Mouse (Mus musculus) adrenal gland, postnatal 25 days (tissue): Measurements from ENCODE around the gene Gm49395. TPM values are rescaled to one million over a fixed set of nuclear protein-coding genes. Genes with fewer than 3 reads are reported as not detected.

Experiments
- DNase-seq: peaks from one replicate; pipeline ENCODE4 v3.0.0; 2021; ENCODE audit warnings: mixed read lengths
- long read RNA-seq: library from polyadenylated mRNA; stranded (forward); transcript quantifications from one replicate; pipeline ENCODE4 v2.0.0, GENCODE M21; 2021
- total RNA-seq: library from RNA; stranded (reverse); gene quantifications from 2 replicates; pipeline ENCODE4 v1.2.3, GENCODE M21; 2021

Gene Gm49395
- 3.4 and 7.3 TPM in 2 replicates for total RNA-seq
- long read RNA-seq, partial matches to known transcripts: 0 of 5 reads
- long read RNA-seq, other reads (novel, unspliced or antisense): 2 of 5 reads

- DNase-seq: peak; percentile 77
These were observed at the start of gene Gm49395, which contains the start of gene Itga1 for GRCm38 (mm10) chr13:115101355-115102191. Gm49395 (minus strand) TSS chr13:115101921. Itga1 (minus strand) TSS chr13:115101964.

- DNase-seq: no peak
These were observed 48.9 kb upstream of the Gm49395 start for GRCm38 (mm10) chr13:115150602-115151001.

GRCm38 (mm10) chr13:115149849-115150248, 48.1 kb upstream of the Gm49395 start:
- no peak for DNase-seq

GRCm38 (mm10) chr13:115143575-115143974, 41.9 kb upstream of the Gm49395 start:
- no peak for DNase-seq

DNA sequence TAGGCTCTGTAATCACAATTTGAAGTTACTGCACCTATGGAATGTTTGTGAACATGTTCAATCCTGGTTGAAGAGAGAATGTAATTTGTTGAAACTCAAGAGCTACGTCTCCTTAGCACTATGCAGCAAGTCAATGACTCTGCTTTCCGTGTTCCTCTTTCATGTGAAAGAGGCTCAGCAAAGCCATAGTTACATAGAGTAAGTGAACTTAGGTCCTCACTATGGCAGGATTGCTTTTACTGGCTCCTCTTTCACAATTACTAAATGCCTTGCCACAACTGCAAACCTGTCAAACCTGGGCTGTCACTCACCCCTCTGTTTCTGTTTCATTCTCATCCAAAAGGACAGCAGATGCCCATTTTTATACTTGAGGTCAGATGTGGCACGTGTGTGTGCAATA, 40.3 kb upstream of the Gm49395 start:
- no peak for DNase-seq

GRCm38 (mm10) chr13:115138513-115138912, 36.8 kb upstream of the Gm49395 start:
- DNase-seq: no peak

- no peak for DNase-seq
These were observed 35.0 kb upstream of the Gm49395 start for GRCm38 (mm10) chr13:115136761-115137160.

GRCm38 (mm10) chr13:115132435-115132834, 30.7 kb upstream of the Gm49395 start:
- DNase-seq: no peak

GRCm38 (mm10) chr13:115131381-115131780, 29.7 kb upstream of the Gm49395 start:
- no peak for DNase-seq

GRCm38 (mm10) chr13:115130035-115130434, 28.3 kb upstream of the Gm49395 start:
- DNase-seq: no peak

DNA sequence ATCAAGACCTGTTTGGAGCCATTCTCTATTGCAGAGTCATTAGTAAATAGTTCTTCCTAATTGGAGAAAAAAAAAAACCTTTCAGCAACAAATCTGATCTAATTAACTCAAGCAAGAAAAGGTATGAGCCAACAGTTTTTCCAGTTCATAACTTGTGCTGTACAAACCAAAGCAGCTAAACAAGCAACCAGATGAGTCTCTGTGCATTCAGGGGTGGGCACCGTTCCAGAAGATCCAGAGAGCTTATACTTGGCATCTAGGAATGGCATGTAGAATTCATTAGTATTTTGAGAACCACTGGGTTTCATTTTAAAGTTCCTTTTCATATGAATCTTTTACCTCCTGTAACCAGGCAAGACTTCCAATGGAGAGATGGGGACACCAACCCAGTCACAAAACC, 26.1 kb upstream of the Gm49395 start:
- DNase-seq: no peak

DNA sequence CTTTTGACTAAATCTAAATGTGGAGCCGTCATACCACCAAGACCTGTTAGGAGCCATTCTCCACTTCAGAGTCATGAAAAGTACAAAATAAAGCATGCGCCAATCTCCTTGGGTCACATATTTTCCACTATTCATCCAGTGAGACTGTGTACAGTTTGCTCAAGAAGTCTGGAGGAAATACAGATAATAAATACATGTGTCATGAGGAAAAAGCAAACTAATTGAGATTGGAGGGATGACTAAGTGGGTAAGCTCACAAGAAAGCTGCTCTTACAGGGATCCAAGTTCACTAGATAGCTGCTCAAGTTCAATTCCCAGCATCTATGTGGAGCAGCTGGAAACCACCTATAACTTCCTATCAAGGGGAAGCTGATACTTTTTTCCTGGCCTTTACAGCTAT, 24.8 kb upstream of the Gm49395 start:
- DNase-seq: no peak

GRCm38 (mm10) chr13:115125130-115125529, 23.4 kb upstream of the Gm49395 start:
- no peak for DNase-seq

DNA sequence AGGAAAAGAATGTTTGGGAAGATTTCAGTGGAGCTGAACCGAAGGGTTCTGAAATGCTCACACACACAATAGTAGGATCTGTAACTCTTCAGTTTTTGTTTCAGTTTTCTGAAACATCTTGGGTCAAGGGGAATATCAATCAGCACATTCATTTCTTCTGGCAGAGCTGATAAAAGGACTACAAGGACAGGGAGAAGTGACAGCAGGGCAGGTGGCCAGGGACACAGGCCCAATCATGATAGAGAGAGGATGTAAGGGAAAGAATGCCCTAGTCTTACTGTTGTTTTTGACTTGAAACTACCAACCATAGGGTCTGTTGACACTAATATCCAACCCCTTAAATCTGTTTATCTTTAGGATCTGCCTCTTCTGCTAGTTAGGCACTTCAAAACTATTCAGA, 22.8 kb upstream of the Gm49395 start:
- peak; percentile 59 for DNase-seq

GRCm38 (mm10) chr13:115118756-115119155, 17.0 kb upstream of the Gm49395 start:
- DNase-seq: no peak

- DNase-seq: no peak
These were observed 16.5 kb upstream of the Gm49395 start for GRCm38 (mm10) chr13:115118195-115118594.

DNA sequence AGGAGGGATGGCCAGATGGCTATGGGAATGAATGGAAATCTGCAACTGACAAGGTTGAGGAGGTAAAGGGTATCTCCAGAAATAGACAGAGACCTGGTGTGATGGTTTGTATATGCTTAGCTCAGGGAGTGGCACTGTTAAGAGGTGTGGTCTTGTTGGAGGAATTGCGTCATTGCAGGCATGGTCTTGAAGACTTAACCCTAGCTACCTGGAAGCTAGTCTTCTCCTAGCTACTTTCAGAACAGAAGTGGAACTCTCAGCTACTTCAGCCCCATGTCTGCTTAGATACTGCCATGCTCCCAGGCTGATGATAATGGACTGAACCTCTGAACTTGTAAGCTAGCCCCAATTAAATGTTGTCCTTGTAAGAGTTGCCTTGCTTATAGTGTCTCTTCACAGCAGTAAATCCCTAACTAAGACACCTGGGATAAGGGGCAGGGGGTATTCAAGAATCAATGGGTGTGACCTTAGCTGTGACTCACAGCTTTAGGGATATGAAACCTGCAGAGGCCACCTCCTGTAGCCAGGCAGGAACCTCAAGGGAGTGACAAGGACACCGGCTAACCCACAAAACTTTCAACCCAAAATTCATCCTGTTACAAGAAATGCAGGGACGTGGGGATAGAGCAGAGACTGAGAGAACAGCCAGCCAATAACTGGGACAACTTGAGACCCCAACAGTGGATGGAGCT, 15.4 kb upstream of the Gm49395 start:
- DNase-seq: no peak

DNA sequence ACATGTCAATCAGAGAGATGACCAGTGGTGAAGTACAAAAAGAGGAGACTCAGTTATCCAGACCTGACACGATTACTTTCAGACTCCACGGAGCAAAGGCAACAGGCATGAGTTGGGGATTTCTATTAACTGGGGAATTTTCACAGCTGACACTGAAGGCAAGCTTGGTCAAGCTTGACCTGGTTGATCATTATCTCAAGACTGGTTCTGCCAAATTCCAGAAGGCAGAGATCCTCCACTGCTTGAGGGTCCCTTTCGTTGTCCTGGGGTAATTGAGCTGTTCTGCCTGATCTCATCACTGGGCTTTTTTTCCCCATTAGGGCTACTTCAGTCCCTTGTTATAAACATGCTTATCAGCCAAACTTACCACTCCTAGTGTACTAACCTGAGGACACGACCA, 7.9 kb upstream of the Gm49395 start:
- no peak for DNase-seq

DNA sequence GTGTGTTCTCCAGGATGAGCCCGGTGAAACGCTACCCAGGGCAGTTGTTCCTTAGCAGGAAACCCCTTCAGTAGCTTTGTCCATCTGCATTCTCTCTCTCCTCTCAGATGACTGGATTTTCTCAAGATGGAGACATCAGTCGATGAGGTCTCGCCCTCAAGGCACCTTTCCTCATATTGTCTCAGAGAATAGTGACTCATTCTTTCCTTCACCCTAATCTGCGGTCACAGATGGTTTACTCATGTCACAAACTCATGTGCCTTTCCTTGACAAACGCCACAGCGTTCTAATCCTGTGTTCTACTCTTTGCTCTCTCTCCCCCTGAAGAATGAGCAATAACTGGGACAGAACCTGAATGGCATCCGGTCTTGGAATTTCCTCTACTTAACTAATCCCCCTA, 5.7 kb upstream of the Gm49395 start:
- DNase-seq: no peak

- DNase-seq: no peak
These were observed 4.5 kb upstream of the Gm49395 start for GRCm38 (mm10) chr13:115106183-115106582.

- no peak for DNase-seq
These were observed 1.0 kb upstream of the Gm49395 start for GRCm38 (mm10) chr13:115102754-115103153.

DNA sequence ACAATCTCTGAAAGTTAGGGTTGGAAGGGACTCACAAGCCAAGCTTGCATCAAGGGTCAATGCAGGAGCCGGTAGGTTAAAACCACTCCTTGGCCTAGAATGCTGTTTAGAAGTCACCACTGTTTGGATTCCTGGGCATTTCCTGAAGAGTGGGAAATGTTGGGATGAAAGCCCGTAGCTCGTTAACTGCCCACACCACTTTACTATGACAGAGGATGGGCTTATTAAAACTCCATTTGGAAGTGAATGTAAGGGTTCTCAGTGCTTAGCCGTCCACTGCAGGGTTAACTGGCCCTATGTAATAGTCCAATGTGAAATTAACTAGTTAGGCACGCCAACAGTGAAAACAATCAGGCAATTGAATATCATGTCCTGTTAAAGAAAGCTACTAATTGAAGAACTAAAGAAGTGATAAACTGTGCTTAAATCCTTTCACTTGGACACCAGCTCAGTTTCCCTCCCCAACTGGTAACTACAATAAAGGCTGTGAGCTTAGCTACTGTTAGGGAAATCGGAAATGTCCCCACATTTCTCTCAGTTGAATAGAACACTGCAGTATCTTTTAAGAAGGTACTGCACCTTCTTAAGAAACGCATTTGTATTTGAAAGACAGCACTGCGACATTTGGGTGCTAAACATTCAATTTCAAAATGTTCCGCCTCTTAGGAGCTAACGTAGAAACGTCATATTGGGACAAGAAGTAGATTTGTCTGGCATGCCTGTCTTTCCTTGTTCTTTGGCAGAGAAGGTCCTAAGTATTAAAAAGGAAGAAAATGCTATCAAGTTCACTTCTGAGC, 1.1 kb downstream of the Gm49395 start:
- DNase-seq: no peak

GRCm38 (mm10) chr13:115099381-115099780, 2.3 kb downstream of the Gm49395 start:
- no peak for DNase-seq
